Mouse (Mus musculus) forebrain, embryonic 11.5 days (tissue): ENCODE measurements around the gene Pde4c. TPM values are rescaled to one million over a fixed set of nuclear protein-coding genes. Genes with fewer than 3 reads are reported as not detected.

ENCODE experiments used
- ATAC-seq: fragments of 200-750 bp; cut with Nextera tagmentation; replicated peaks from 2 replicates; pipeline ENCODE4 v1.8.0; 2017; ENCODE audit warnings: moderate TSS enrichment; ENCODE audit not compliant: low FRiP score
- DNase-seq: peaks from one replicate; pipeline ENCODE4 v3.0.0-alpha.2; 2017; ENCODE audit warnings: low spot score
- H3K27ac ChIP-seq: fragments of 300-500 bp; sonication (generic); 2 replicates; pipeline ENCODE4 v1.5.1; 2014; ENCODE audit warnings: low read depth, low read length
- H3K27me3 ChIP-seq: fragments of 300-500 bp; sonication (generic); 2 replicates; pipeline ENCODE4 v1.6.1; 2014; ENCODE audit warnings: mild to moderate bottlenecking, low read length, mixed read lengths; ENCODE audit not compliant: control insufficient read depth, insufficient read depth
- H3K36me3 ChIP-seq: fragments of 300-500 bp; sonication (generic); 2 replicates; pipeline ENCODE4 v1.6.1; 2014; ENCODE audit warnings: mild to moderate bottlenecking, low read length, moderate library complexity, mixed read lengths; ENCODE audit not compliant: control insufficient read depth, insufficient read depth
- H3K4me1 ChIP-seq: fragments of 300-500 bp; sonication (generic); replicated peaks from 2 replicates; pipeline ENCODE4 v1.6.1; 2014; ENCODE audit warnings: low read length, mixed read lengths; ENCODE audit not compliant: control insufficient read depth, insufficient read depth
- H3K4me2 ChIP-seq: fragments of 300-500 bp; sonication (generic); 2 replicates; pipeline ENCODE4 v1.6.1; 2014; ENCODE audit warnings: low read depth, mild to moderate bottlenecking, low read length, moderate library complexity, mixed read lengths; ENCODE audit not compliant: severe bottlenecking
- H3K4me3 ChIP-seq: fragments of 300-500 bp; sonication (generic); 2 replicates; pipeline ENCODE4 v1.5.1; 2014; ENCODE audit warnings: low read depth, low read length
- H3K9ac ChIP-seq: fragments of 300-500 bp; sonication (generic); 2 replicates; pipeline ENCODE4 v1.6.1; 2014; ENCODE audit warnings: low read length
- H3K9me3 ChIP-seq: fragments of 300-500 bp; sonication (generic); 2 replicates; pipeline ENCODE4 v1.6.1; 2016; ENCODE audit warnings: low read length, mixed read lengths; ENCODE audit not compliant: control insufficient read depth
- WGBS: fragments of 180-500 bp; shearing (Covaris S2); extraction: QIAGEN DNeasy Blood & Tissue Kit; methylation state at CpG from one replicate; pipeline ENCODE4 v1.1.7; 2014; 5-methylcytosine and 5-hydroxymethylcytosine counted together
- polyA plus RNA-seq: library from polyadenylated mRNA; unstranded; fragments of >200 nt; fragmentation: Nextera tagmentation; extraction: Ambion mirVana; gene quantifications from 2 replicates; pipeline ENCODE4 v1.2.1, GENCODE M21; 2014

Gene Pde4c
- polyA plus RNA-seq, 1 experiment from 2014 or later: 0.13 TPM

DNA sequence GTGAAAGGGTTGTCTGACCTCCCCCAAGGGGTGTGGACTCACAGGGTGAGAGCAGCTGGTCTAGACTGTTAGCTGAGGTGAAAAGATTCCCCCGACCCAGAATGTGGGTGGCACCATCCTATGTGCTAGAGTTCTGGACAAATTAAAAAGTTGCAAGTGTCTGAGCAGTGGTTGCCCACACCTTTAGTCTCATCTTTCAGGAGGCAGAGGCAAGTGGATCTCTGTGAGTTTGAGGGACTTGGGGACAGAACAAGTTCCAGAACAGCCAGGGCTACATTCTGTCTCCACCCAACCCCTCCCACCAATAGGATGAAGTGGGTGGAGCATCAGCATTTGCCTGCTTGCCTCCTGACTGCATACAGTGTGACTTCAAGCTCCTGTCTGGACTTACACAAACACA lies 38.6 kb downstream of the Pde4c start:
- Histone ChIP-seq H3K27ac (no peak overlapping the region), H3K9ac (no peak overlapping the region), H3K4me1 (peaks cover 12% of the 10 kb centered on the region), H3K27me3 (no peaks in the 10 kb centered on the region), H3K36me3 (no peaks in the 10 kb centered on the region), H3K4me3 (no peak overlapping the region), H3K9me3 (no peaks in the 10 kb centered on the region), H3K4me2 (no peak overlapping the region)
- DNase-seq (no peak), ATAC-seq (no peak)
- 70% methylated on average over 1 of the region's 1 CpGs for WGBS

DNA sequence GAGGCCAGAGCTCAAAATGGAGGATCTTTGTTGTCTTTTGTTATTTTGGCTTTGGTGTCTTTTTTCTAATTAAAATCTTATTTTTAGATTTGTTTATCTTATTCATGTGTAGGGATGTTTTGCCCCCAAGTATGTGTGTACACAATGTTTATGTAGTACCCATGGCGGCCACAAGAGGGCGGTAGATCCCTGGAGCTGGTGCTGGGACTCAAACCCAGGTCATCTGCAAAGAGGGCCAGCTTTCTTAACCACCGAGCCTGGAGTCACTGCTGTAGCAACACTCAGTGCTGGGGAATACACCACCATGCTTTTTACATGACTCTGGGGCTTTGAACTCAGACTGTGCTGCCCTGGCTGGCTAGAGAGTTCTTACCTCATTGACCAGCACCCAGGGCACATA lies 39.8 kb downstream of the Pde4c start:
- H3K27ac ChIP-seq: no peak overlapping the region
- peak; percentile 80 for DNase-seq
- H3K4me2 ChIP-seq: no peak overlapping the region
- H3K9ac ChIP-seq: no peak overlapping the region
- H3K27me3 ChIP-seq: no peaks in the 10 kb centered on the region
- ATAC-seq: no peak
- no peaks in the 10 kb centered on the region; the same call in 1 of the 2 replicates for H3K36me3 ChIP-seq
- peaks cover 12% of the 10 kb centered on the region for H3K4me1 ChIP-seq
- H3K4me3 ChIP-seq: no peak overlapping the region
- H3K9me3 ChIP-seq: no peaks in the 10 kb centered on the region
- WGBS: 8% methylated on average over 3 of the region's 3 CpGs

DNA sequence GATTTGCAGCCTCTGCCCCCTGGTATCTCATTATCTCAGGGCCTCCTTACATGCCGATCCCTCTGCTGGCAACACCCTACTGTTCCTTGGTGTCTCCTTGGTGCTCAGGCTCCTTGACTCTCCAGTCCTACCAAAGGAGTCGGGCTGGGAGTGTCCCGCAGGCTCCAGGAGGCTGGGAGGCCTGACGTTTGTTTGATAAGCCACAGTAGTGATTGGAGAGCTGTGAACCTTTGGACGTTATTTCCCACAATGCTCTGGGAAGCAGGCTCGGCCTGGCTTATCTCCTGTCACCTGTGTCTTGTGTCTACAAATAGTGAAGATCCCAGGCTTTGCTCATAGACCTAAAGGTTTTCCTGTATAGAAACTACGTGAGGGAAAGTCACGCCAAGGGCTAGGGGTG lies 40.5 kb downstream of the Pde4c start:
- no peak overlapping the region for H3K27ac ChIP-seq
- H3K4me1 ChIP-seq: peaks cover 12% of the 10 kb centered on the region
- H3K27me3 ChIP-seq: no peaks in the 10 kb centered on the region
- H3K4me3 ChIP-seq: no peak overlapping the region
- ATAC-seq (no peak), DNase-seq (no peak)
- H3K9ac ChIP-seq: no peak overlapping the region
- no peaks in the 10 kb centered on the region; the same call in 1 of the 2 replicates for H3K36me3 ChIP-seq
- H3K4me2 ChIP-seq: no peak overlapping the region
- H3K9me3 ChIP-seq: no peaks in the 10 kb centered on the region
- 85% methylated on average over 8 of the region's 8 CpGs for WGBS

DNA sequence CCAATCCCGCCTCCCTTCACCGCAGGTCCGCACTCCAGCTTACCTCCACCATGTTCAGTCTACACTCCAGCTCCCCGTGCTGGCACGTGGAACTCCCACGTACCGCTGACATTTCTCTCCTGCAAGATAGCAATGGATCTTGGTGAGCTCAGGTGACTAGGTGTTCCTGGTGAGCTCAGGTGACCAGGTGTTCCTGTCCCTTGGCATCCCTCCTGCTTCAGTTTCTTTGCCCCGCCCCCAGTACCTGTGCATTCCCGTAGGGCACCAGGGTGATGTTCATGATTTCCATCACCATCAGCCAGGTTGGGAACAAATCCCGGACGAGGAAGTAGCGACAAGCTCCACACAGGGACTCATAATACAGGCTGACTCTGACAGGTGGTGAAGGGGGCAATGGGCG lies 41.2 kb downstream of the Pde4c start:
- no peak overlapping the region for H3K9ac ChIP-seq
- H3K27me3 ChIP-seq: no peaks in the 10 kb centered on the region
- H3K27ac ChIP-seq: no peak overlapping the region
- ATAC-seq (no peak), DNase-seq (no peak)
- peaks cover 12% of the 10 kb centered on the region for H3K4me1 ChIP-seq
- no peaks in the 10 kb centered on the region; the same call in 1 of the 2 replicates for H3K36me3 ChIP-seq
- H3K4me2 ChIP-seq: no peak overlapping the region
- 93% methylated on average over 13 of the region's 13 CpGs for WGBS
- no peak overlapping the region for H3K4me3 ChIP-seq
- H3K9me3 ChIP-seq: no peaks in the 10 kb centered on the region

DNA sequence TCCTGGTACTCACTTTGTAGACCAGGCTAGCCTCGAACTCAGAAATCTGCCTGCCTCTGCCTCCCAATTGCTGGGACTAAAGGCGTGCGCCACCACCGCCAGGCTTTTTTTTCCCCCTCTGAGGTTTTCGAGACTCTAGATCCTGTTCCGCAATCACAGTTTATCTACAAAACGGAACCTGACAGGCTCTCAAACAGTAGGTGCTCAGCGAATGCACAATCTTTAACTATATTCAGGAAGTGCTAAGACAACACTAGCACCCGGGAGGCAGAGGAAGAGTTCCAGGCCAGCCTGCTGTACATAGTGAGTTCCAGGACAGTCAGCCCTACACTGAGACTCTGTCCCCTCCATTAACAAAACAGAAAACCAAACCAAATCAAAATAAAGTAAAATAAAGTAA lies 41.8 kb downstream of the Pde4c start:
- H3K4me3 ChIP-seq: no peak overlapping the region
- peaks cover 8% of the 10 kb centered on the region for H3K4me1 ChIP-seq
- no peaks in the 10 kb centered on the region; the same call in 1 of the 2 replicates for H3K36me3 ChIP-seq
- ATAC-seq: no peak
- WGBS: 80% methylated on average over 9 of the region's 9 CpGs
- DNase-seq: no peak
- no peaks in the 10 kb centered on the region for H3K27me3 ChIP-seq
- peak overlapping the region; percentile 46 for H3K4me2 ChIP-seq
- H3K9me3 ChIP-seq: no peaks in the 10 kb centered on the region
- no peak overlapping the region for H3K27ac ChIP-seq
- no peak overlapping the region for H3K9ac ChIP-seq

DNA sequence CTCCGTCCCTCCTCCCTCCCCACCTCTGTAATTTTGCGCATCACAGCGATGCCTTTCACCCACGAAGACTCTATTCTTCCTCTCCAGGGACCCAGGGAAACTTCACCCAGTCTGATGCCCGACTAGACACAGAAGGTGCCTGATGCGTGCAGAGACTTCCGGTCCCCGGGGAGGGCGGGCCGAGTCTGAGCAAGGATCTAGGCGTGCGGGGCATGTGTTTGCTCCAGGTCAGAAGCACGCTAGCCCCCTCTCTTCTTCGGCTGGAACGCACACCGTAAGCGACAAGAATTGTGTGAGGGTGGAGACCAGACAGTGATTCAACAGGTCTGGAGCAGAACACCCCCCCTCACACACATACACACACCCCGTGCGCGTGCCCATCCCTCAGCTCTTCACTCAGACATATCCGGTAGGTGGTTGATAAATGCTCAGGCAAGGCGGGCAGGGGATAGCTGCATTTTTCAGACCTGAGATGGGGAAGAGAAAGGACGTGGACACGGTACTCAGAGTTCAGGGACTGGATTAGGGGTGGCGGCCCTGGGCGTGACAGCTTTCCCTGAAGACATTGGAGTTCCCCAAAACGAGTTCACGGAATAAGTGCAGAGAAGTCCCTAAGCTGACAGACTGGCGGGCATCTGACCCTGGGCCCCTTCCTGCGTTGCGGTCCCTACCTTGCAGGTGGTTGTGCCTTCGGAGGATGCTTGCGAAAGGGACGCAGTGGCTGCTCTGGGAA lies 42.5 kb downstream of the Pde4c start:
- Histone ChIP-seq H3K9ac (peak overlapping the region; percentile 40), H3K36me3 (peaks cover 2% of the 10 kb centered on the region; the same call in 1 of the 2 replicates), H3K4me3 (peak overlapping the region; percentile 17), H3K9me3 (no peaks in the 10 kb centered on the region), H3K4me1 (peaks cover 7% of the 10 kb centered on the region), H3K4me2 (peak overlapping the region; percentile 46), H3K27me3 (no peaks in the 10 kb centered on the region), H3K27ac (no peak overlapping the region)
- no peak for DNase-seq
- WGBS: 3% methylated on average over 34 of the region's 34 CpGs
- no peak for ATAC-seq

DNA sequence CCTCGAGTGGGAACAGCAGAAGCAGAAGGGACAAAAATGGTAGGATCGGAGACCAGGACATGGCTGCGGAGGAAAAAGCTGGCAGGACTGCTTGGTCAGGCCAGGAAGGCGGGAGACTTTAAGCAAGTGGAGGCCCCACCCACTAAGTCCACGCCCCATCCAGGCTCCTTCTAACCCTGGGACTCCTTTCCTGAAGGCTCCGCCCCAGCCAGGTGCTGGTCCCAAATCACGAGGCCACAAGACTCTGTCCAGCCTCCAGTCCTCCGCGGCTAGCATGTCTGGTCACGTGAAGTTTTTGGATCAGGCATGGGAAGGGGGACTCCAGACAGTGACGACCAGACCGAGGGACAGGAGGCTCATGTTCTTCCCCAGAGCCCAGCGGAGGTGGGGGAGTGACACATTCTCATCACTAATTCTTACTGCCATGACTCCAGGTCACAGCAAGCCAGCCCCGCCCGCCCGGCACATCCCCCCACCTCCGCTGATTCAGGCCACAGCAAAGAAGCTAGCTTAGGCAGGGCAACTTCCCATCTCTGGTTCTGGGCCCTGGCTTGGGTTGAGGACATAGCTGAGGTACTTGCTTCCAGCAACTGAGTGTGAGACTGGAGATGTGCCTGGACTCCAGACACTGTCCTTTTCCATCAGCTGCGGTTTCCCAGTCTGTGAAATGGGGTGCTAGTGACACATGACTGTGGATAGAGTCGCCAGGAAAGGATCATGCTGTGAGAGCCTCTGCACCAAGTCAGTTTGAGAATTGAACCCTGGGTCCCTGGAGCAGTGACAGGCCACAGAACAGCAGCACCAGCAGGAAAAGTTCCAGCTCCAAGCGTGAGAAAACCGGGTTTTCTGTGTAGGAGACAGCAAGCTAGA lies 43.3 kb downstream of the Pde4c start:
- peak; percentile 17; the same call in 1 of the 2 replicates for ATAC-seq

DNA sequence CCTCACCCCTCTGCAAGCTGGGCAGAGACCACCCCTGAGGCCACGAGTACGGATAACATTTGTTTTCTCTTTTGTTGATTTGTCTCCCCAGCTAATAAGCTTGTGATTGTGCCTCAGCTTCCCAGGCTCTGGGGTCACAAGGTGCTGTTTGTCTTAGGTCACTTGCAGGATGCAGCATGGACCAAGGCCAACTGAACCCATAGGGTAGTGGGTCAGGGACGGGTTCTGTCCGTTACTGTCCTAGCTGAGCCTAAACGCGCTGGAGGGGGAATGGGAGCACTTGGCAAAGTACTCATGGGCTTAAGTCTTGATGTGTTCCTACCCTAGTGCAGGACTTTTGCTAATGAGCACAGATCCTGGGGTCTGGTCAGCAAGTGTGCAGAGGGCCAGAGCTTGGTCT lies 44.0 kb downstream of the Pde4c start:
- no peak for DNase-seq
- Histone ChIP-seq H3K27me3 (no peaks in the 10 kb centered on the region), H3K27ac (no peak overlapping the region), H3K4me3 (no peak overlapping the region), H3K4me1 (peaks cover 5% of the 10 kb centered on the region), H3K4me2 (no peak overlapping the region), H3K9me3 (no peaks in the 10 kb centered on the region), H3K9ac (no peak overlapping the region), H3K36me3 (peaks cover 2% of the 10 kb centered on the region; the same call in 1 of the 2 replicates)
- ATAC-seq: no peak
- WGBS: 80% methylated on average over 6 of the region's 6 CpGs

More for the DNA sequence above, 43.3 kb downstream of the Pde4c start:
- WGBS: 8% methylated on average over 21 of the region's 21 CpGs
- H3K27me3 ChIP-seq: no peaks in the 10 kb centered on the region
- DNase-seq: peak; percentile 73
- no peak overlapping the region for H3K27ac ChIP-seq
- peak overlapping the region; percentile 17 for H3K4me3 ChIP-seq
- H3K4me2 ChIP-seq: peak overlapping the region; percentile 46
- H3K9me3 ChIP-seq: no peaks in the 10 kb centered on the region
- H3K36me3 ChIP-seq: peaks cover 2% of the 10 kb centered on the region; the same call in 1 of the 2 replicates
- H3K9ac ChIP-seq: peak overlapping the region; percentile 40
- peaks cover 5% of the 10 kb centered on the region for H3K4me1 ChIP-seq
